ENCODE assay signal across 8 mouse cellular contexts in genomic region chr2:166115571-166116277, GRCm38 (mm10). TPM values are rescaled to one million over a fixed set of nuclear protein-coding genes. Genes with fewer than 3 reads are reported as not detected.
A peak's percentile ranks its signal among the peaks of the same experiment; 100 is the strongest.
DNase-seq lines count a peak whose midpoint lies in the region; ATAC-seq lines count a peak whose summit lies in the region.
"Had no signal": no experiment of that assay in that cellular context is flagged by ENCODE, and none has a peak within 500 bp of the region (broad histone marks: within the 10 kb centered on the region; RNA-seq: fewer than 3 reads in every experiment).

No protein-coding gene starts in this region.

- peak overlapping the region; percentile 69 for H3K27ac ChIP-seq in kidney, embryonic 16.5 days (ENCODE audit: low read length)
- H3K27ac ChIP-seq in forebrain, embryonic 12.5 days, result no peak overlapping the region
- no peak overlapping the region for H3K27ac ChIP-seq in hindbrain, embryonic 14.5 days
- H3K27ac ChIP-seq: liver, embryonic 15.5 days had no signal

- ATAC-seq in kidney, embryonic 16.5 days (ENCODE audit: low FRiP score, low TSS enrichment), result peak; percentile 83
- ATAC-seq in forebrain, embryonic 12.5 days (ENCODE audit: low FRiP score), result no peak
- no peak for ATAC-seq in hindbrain, embryonic 14.5 days (ENCODE audit: low FRiP score)

- H3K27me3 ChIP-seq in kidney, embryonic 16.5 days (ENCODE audit: insufficient read depth, low read length), result no peaks in the 10 kb centered on the region
- no peaks in the 10 kb centered on the region for H3K27me3 ChIP-seq in forebrain, embryonic 12.5 days
- no peaks in the 10 kb centered on the region for H3K27me3 ChIP-seq in hindbrain, embryonic 14.5 days (ENCODE audit: control insufficient read depth, insufficient read depth, low read length)
- H3K27me3 ChIP-seq: liver, embryonic 15.5 days had no signal

- no peak overlapping the region for H3K4me2 ChIP-seq in kidney, embryonic 16.5 days (replicated peaks; ENCODE audit: low read depth, low read length)
- H3K4me2 ChIP-seq in forebrain, embryonic 12.5 days, result no peak overlapping the region
- H3K4me2 ChIP-seq in hindbrain, embryonic 14.5 days (replicated peaks), result no peak overlapping the region
- H3K4me2 ChIP-seq: liver, embryonic 15.5 days had no signal

- no peak overlapping the region for H3K4me3 ChIP-seq in kidney, embryonic 16.5 days (ENCODE audit: low read length)
- H3K4me3 ChIP-seq in forebrain, embryonic 12.5 days (replicated peaks), result no peak overlapping the region
- no peak overlapping the region for H3K4me3 ChIP-seq in hindbrain, embryonic 14.5 days (replicated peaks; ENCODE audit: low read length)
- H3K4me3 ChIP-seq: liver, embryonic 15.5 days had no signal

- WGBS in kidney, embryonic 16.5 days, result 59% methylated on average over 15 of the region's 15 CpGs
- 94% methylated on average over 15 of the region's 15 CpGs for WGBS in forebrain, embryonic 12.5 days
- WGBS in hindbrain, embryonic 14.5 days, result 88% methylated on average over 15 of the region's 15 CpGs

- peak; percentile 84 to 95 for DNase-seq in adrenal gland, adult (ENCODE audit: inconsistent age in 2 of 2, low spot score in 1 of 2)
- DNase-seq in gastrocnemius, adult 8-10 months (ENCODE audit: low spot score in 2 of 2), result peak; percentile 63 to 75
- peak; percentile 77 for DNase-seq in ovary, postnatal 14 days (ENCODE audit: low spot score)
- no peak for DNase-seq in thymus, postnatal 10 days (ENCODE audit: low spot score in 2 of 2)
- no peak for DNase-seq in hindbrain, embryonic 14.5 days (ENCODE audit: low spot score)

- H3K36me3 ChIP-seq in kidney, embryonic 16.5 days (ENCODE audit: insufficient read depth, low read length), result peaks cover 11% of the 10 kb centered on the region; the same call in 1 of the 2 replicates
- peaks cover 21% of the 10 kb centered on the region for H3K36me3 ChIP-seq in forebrain, embryonic 12.5 days (replicated peaks)
- H3K36me3 ChIP-seq in hindbrain, embryonic 14.5 days (replicated peaks; ENCODE audit: control insufficient read depth, insufficient read depth), result peaks cover 23% of the 10 kb centered on the region
- H3K36me3 ChIP-seq: liver, embryonic 15.5 days had no signal

- peaks cover 38% of the 10 kb centered on the region for H3K4me1 ChIP-seq in kidney, embryonic 16.5 days (ENCODE audit: insufficient read depth, low read length)
- H3K4me1 ChIP-seq in forebrain, embryonic 12.5 days, result peaks cover 14% of the 10 kb centered on the region
- H3K4me1 ChIP-seq in hindbrain, embryonic 14.5 days (replicated peaks; ENCODE audit: control insufficient read depth, insufficient read depth, low read length), result no peaks in the 10 kb centered on the region
- H3K4me1 ChIP-seq: liver, embryonic 15.5 days had no signal

- no peaks in the 10 kb centered on the region for H3K9me3 ChIP-seq in kidney, embryonic 16.5 days (ENCODE audit: low read length)
- H3K9me3 ChIP-seq in forebrain, embryonic 12.5 days, result no peaks in the 10 kb centered on the region
- H3K9me3 ChIP-seq in hindbrain, embryonic 14.5 days (ENCODE audit: control insufficient read depth, low read length), result no peaks in the 10 kb centered on the region
- H3K9me3 ChIP-seq: liver, embryonic 15.5 days had no signal

- H3K9ac ChIP-seq in kidney, embryonic 16.5 days (replicated peaks; ENCODE audit: low read length), result no peak overlapping the region
- H3K9ac ChIP-seq in forebrain, embryonic 12.5 days, result no peak overlapping the region
- H3K9ac ChIP-seq in hindbrain, embryonic 14.5 days, result no peak overlapping the region
- H3K9ac ChIP-seq: liver, embryonic 15.5 days had no signal

RNA-seq across cellular contexts. Expression of gene Sulf2, which starts 39.7 kb away (rescaled TPM):
- total RNA-seq in gastrocnemius, adult 8-10 months (2022), result 1 to 10 TPM; 6.0 to 9.9 (median 7.1) TPM
- polyA plus RNA-seq in kidney, embryonic 16.5 days (2015; fragmentation: Nextera tagmentation; extraction: Ambion mirVana), result 52.7 and 54.8 TPM in 2 replicates
- 67.1 and 77.9 TPM in 2 replicates for polyA plus RNA-seq in forebrain, embryonic 12.5 days (2016; fragmentation: Nextera tagmentation; extraction: Ambion mirVana)
- 125 TPM in 2 replicates for polyA plus RNA-seq in hindbrain, embryonic 14.5 days (2014; fragmentation: Nextera tagmentation; extraction: Ambion mirVana)

Comparison
In these comparisons a context has a peak if more than half of its experiments do, and no peak if none do; other contexts are left out.
1. DNase-seq: peak in adrenal gland, adult (2 of 2), gastrocnemius, adult 8-10 months (2 of 2) and ovary, postnatal 14 days (single experiment); none in thymus, postnatal 10 days (0 of 2) and hindbrain, embryonic 14.5 days (single experiment).